Mouse (Mus musculus) layer of hippocampus, adult 18-20 months (tissue): ENCODE results near the gene Trhde. TPM values are rescaled to one million over a fixed set of nuclear protein-coding genes. Genes with fewer than 3 reads are reported as not detected.
A peak's percentile ranks its signal among the peaks of the same experiment; 100 is the strongest.

Source experiments
- DNase-seq, 2 experiments: peaks; one replicate each; pipeline ENCODE4 v3.0.0; 2022; ENCODE audit warnings: low spot score in 2 of 2
- total RNA-seq, 2 experiments: library from RNA; stranded (reverse); gene quantifications; 2 replicates each; pipeline ENCODE4 v1.2.3; 2021

Trhde gene
- total RNA-seq, 2 experiments from 2014 or later = 25.8 to 28.7 TPM

GRCm38 (mm10) chr10:114737581-114737980 lies 64.5 kb downstream of the Trhde start:
- DNase-seq = peak in 1 of 2 experiments; percentile 20

DNA sequence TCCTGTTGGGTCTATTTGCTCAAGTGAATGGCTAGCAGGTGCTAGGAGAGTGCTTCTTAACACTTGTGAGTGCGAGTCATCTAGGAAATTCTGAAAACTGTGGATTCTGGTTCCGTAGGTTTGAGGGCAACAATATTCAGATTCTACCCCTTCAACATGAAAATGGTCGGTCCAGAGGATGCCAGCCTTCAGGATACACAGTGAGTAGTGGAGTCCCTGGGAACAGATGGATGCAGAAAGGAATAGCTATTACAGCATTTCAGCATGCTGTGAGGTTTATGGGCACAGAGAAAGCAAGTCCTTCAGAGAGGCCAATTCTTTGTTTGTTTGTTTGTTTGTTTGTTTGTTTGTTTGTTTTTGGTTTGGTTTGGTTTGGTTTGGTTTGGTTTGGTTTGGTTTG lies 65.7 kb downstream of the Trhde start:
- DNase-seq = no peak

DNA sequence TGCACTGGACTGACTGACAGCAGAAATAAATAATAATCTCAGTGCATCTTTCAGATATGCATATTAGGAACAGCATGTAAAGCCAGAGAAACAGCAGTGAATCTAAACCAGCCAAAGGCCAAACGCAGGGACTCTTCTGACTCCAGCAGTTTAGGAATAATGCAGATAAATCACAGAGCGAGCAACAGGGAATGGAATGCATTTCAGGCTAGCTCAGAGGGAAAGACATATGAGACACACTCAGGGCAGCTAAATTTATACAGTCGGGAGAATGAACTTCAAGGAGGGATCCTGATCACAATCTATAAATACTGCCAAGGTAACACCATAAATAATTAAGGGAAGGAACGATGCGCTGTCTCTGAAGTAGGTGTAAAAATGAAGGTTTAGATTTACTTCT lies 66.4 kb downstream of the Trhde start:
- no peak for DNase-seq

DNA sequence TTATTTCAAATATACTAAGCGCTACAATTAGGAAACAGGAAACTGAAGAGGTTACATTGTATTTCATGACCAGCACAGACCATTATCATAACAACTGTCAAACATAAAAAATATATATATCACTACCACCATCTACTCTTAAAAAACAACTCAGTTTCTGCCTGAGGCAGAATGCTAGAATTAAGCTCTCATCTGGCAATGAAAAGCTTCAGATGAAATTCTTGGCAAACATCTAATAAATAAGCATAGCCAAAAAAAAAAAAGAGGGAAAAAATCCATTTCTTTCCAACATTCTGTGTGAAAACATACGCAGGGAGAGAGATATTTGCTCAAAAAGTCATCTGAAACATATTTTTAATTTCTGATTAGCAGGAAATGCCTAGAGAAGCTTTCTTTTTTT lies 67.0 kb downstream of the Trhde start:
- DNase-seq = no peak

DNA sequence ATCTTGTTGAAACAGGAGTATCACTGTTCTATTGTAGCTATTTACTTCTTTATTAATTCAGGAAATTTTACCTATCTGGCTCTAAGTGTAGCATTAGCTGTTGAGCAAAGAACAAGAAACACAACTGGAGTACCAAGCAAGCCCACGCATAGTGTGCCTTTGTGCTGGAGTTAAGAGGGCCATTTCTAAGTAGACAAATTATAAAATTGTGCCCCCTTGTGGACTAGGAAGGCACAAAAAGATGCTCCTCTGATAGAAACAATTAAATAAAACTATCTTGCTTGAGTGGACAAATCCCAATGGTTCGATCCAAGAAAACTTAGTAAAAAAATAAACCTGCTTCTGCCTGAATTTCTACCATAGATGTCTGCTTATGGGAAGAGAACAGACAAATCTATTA lies 76.5 kb downstream of the Trhde start:
- peak in 1 of 2 experiments; percentile 44 for DNase-seq

- DNase-seq = no peak
Observed at GRCm38 (mm10) chr10:114701791-114702190, 100.3 kb downstream of the Trhde start.

DNA sequence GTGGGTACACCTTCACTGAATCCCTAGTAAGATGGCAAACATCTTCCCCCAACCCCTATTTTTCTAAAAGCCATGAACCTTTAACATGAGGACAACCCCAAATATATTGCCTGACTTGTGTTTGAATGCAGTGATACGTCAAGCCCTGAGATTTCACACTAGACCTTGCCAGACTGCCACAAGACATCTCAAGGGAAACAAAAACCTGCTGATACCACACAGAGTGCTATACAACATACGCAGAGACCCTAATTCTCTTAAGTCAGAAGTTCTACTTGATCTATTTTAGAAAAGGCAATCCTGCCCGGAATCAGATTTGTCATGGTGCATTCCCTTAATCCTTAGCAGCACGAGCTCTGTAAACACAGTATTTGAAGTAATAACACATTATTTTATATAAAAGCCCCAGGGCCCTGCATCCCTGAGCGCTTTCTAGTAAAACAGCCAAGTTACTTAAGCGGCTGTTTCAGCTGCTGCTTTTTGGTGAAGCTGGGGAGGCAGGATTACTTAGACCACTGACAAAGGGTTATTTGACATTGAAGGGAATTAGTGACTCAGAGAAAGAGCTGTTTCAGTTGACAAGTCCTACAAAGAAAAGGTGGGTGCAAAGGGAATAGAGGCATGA lies 130.2 kb downstream of the Trhde start:
- no peak for DNase-seq

GRCm38 (mm10) chr10:114593046-114593445 lies 209.1 kb downstream of the Trhde start:
- DNase-seq = no peak

- DNase-seq = peak in 1 of 2 experiments; percentile 53
Observed at GRCm38 (mm10) chr10:114578926-114579325, 223.2 kb downstream of the Trhde start.

GRCm38 (mm10) chr10:114567891-114568290 lies 234.2 kb downstream of the Trhde start:
- DNase-seq = peak in 1 of 2 experiments; percentile 25

DNA sequence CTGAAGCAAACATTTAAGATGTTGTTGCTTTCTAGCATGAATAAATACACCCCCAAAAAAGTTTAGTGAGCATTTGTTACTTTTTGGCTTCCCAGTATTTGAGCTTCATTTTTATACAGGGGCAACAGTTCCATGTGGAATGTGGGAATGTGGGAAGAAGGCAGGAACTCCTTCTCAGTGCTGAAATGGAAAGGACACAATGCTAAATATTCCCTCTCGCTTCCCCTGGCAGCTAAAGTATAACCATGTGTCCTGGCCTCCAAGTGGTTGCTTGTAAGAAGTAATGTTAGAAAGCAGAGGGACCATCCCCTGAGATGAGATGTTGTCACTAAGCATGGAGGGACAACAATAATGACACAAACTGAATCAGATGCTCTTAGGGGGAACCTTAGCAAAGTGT lies 292.9 kb downstream of the Trhde start:
- DNase-seq = peak in 1 of 2 experiments; percentile 7

- no peak for DNase-seq
Observed at GRCm38 (mm10) chr10:114488806-114489205, 313.3 kb downstream of the Trhde start.

- DNase-seq = no peak
Observed at GRCm38 (mm10) chr10:114455591-114455990, 346.5 kb downstream of the Trhde start.

- no peak for DNase-seq
Observed at GRCm38 (mm10) chr10:114448116-114448515, 354.0 kb downstream of the Trhde start.

GRCm38 (mm10) chr10:114418956-114419530 lies 383.1 kb downstream of the Trhde start:
- DNase-seq = no peak

DNA sequence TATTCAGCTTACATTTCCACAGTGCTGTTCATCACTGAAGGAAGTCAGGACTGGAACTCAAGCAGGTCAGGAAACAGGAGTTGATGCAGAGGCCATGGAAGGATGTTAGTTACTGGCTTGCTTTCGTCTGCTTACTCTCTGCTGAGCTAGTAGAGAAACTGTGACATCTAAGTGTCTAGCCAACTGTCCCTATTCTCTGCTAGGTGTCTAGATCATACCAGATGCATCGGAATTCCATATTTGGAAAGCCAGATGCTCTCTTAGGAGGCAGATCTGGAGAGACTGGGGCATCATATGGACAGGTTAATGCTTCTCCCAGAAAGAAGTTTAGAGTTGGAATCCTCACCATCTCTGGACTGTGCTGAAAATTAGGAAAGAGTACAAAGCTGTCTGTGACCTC lies 386.4 kb downstream of the Trhde start:
- DNase-seq = no peak

GRCm38 (mm10) chr10:114405260-114405659 lies 396.8 kb downstream of the Trhde start:
- no peak for DNase-seq

DNA sequence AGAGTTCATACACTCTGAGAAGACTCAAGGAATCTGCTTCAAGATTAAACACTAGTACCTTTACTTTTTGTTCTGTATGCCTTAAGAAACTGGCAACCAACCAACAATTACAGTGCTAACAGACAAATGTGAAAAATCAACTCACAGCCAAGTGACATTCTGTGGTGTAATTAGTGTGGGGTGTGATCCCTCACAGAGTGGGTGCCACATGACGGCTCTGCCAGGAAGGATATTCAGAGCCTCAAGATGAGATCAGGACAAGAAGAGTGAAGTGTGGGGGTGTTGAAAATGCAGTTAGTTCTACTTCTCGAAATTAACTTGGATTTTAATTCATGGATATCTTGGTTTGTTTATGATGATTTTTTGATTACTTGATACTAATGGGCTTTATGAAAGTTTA lies 398.3 kb downstream of the Trhde start:
- peak; percentile 3 to 11 for DNase-seq

GRCm38 (mm10) chr10:114370804-114371203 lies 431.3 kb downstream of the Trhde start:
- no peak for DNase-seq

GRCm38 (mm10) chr10:114363442-114363841 lies 438.7 kb downstream of the Trhde start:
- DNase-seq = no peak

GRCm38 (mm10) chr10:114362631-114363030 lies 439.5 kb downstream of the Trhde start:
- DNase-seq = no peak
